Mouse (Mus musculus) ES-E14 (cell line): ENCODE results near the gene Olfr1322.

Experiments used
- HCFC1 ChIP-seq: IDR thresholded peaks from 2 replicates; pipeline ENCODE4 v1.6.1; 2012; ENCODE audit warnings: low read length, inconsistent platforms, borderline replicate concordance; ENCODE audit not compliant: insufficient read depth
- ZC3H11A ChIP-seq: IDR thresholded peaks from 2 replicates; pipeline ENCODE4 v1.6.1; 2012; ENCODE audit warnings: low read depth, mild to moderate bottlenecking, inconsistent platforms, low read length, borderline replicate concordance
- ZNF384 ChIP-seq: IDR thresholded peaks from 2 replicates; pipeline ENCODE4 v1.6.1; 2012; ENCODE audit warnings: low read depth, low read length, inconsistent platforms

- no peak for TF ChIP-seq ZC3H11A
- TF ChIP-seq ZNF384, result no peak
- TF ChIP-seq HCFC1, result no peak
These were observed 13.5 kb downstream of the Olfr1322 start for GRCm38 (mm10) chrX:49877651-49878349.
